Mouse (Mus musculus): ENCODE measurements at regions not wholly inside any gene's neighbourhood (a gene's known extent, or its start where the extent isn't known, plus 50 kb on each side); places are given as distances from the start of the nearest gene placed in this dataset.
"Not testable (repeated sequence)": the region's sequence is repeated elsewhere in the genome, so short reads cannot be mapped to it uniquely, and the experiment has no call there.

GRCm38 (mm10) chr7:61615156-61615555, 731.2 kb upstream of the Ndn start:
- Histone ChIP-seq H3K27ac (replicated peaks; ENCODE audit: low read depth, low read length) (no peak overlapping the region), H3K27me3 (ENCODE audit: control insufficient read depth, insufficient read depth, low read length) (no peaks in the 10 kb centered on the region), H3K4me1 (ENCODE audit: control insufficient read depth, insufficient read depth, low read length) (no peaks in the 10 kb centered on the region), H3K4me2 (ENCODE audit: low read depth, severe bottlenecking) (no peak overlapping the region), H3K4me3 (ENCODE audit: low read depth, low read length) (no peak overlapping the region), H3K36me3 (ENCODE audit: control insufficient read depth, insufficient read depth, low read length) (no peaks in the 10 kb centered on the region), H3K9ac (ENCODE audit: low read length) (no peak overlapping the region), H3K9me3 (ENCODE audit: control insufficient read depth, low read length) (no peaks in the 10 kb centered on the region)
- no peak for DNase-seq (ENCODE audit: low spot score)
- no peak for ATAC-seq (ENCODE audit: insufficient number of reproducible peaks, low FRiP score, low TSS enrichment, low read depth)

GRCm38 (mm10) chr7:61644893-61645545, 701.4 kb upstream of the Ndn start:
- Histone ChIP-seq H3K4me2 (ENCODE audit: low read depth, severe bottlenecking) (no peak overlapping the region), H3K4me1 (ENCODE audit: control insufficient read depth, insufficient read depth, low read length) (no peaks in the 10 kb centered on the region), H3K9ac (ENCODE audit: low read length) (no peak overlapping the region), H3K36me3 (ENCODE audit: control insufficient read depth, insufficient read depth, low read length) (no peaks in the 10 kb centered on the region), H3K9me3 (ENCODE audit: control insufficient read depth, low read length) (no peaks in the 10 kb centered on the region; the same call in 1 of the 2 replicates), H3K27ac (replicated peaks; ENCODE audit: low read depth, low read length) (no peak overlapping the region), H3K4me3 (ENCODE audit: low read depth, low read length) (no peak overlapping the region), H3K27me3 (ENCODE audit: control insufficient read depth, insufficient read depth, low read length) (no peaks in the 10 kb centered on the region)
- DNase-seq (ENCODE audit: low spot score), result no peak
- no peak for ATAC-seq (ENCODE audit: insufficient number of reproducible peaks, low FRiP score, low TSS enrichment, low read depth)
- 81% methylated on average over 4 of the region's 4 CpGs for whole genome bisulfite sequencing

DNA sequence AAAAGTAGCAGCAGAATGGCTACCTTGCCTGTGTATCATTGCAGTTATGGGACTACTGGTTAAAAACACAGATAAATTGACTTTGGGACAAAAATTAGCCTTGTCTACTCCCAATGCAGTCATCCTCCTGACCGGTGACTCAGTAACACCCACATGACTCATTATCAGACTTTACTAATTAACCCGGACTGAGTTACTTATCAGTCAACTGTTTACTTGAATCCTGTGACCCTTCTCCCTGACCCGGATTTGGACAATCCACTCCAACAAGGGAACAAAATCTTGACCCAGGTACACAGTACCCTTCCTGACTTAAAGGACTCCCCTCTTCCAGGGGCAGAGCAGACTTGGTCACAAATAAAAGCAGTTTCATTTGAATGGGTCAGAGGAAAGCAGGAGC, 688.3 kb upstream of the Ndn start:
- DNase-seq (ENCODE audit: low spot score), result no peak
- Histone ChIP-seq H3K9me3 (ENCODE audit: control insufficient read depth, low read length) (peaks cover 5% of the 10 kb centered on the region; the same call in 1 of the 2 replicates), H3K4me3 (ENCODE audit: low read depth, low read length) (no peak overlapping the region), H3K4me1 (ENCODE audit: control insufficient read depth, insufficient read depth, low read length) (no peaks in the 10 kb centered on the region), H3K36me3 (ENCODE audit: control insufficient read depth, insufficient read depth, low read length) (no peaks in the 10 kb centered on the region), H3K27ac (replicated peaks; ENCODE audit: low read depth, low read length) (no peak overlapping the region), H3K9ac (ENCODE audit: low read length) (no peak overlapping the region), H3K27me3 (ENCODE audit: control insufficient read depth, insufficient read depth, low read length) (no peaks in the 10 kb centered on the region), H3K4me2 (ENCODE audit: low read depth, severe bottlenecking) (no peak overlapping the region)
- ATAC-seq (ENCODE audit: insufficient number of reproducible peaks, low FRiP score, low TSS enrichment, low read depth), result no peak
- 92% methylated on average over 3 of the region's 3 CpGs for WGBS

- Histone ChIP-seq H3K27ac (replicated peaks; ENCODE audit: low read depth, low read length) (no peak overlapping the region), H3K4me1 (ENCODE audit: control insufficient read depth, insufficient read depth, low read length) (no peaks in the 10 kb centered on the region), H3K4me3 (ENCODE audit: low read depth, low read length) (no peak overlapping the region), H3K27me3 (ENCODE audit: control insufficient read depth, insufficient read depth, low read length) (no peaks in the 10 kb centered on the region), H3K4me2 (ENCODE audit: low read depth, severe bottlenecking) (no peak overlapping the region), H3K36me3 (ENCODE audit: control insufficient read depth, insufficient read depth, low read length) (no peaks in the 10 kb centered on the region), H3K9ac (ENCODE audit: low read length) (no peak overlapping the region), H3K9me3 (ENCODE audit: control insufficient read depth, low read length) (no peaks in the 10 kb centered on the region)
- no peak for ATAC-seq (ENCODE audit: insufficient number of reproducible peaks, low FRiP score, low TSS enrichment, low read depth)
- 78% methylated on average over 1 of the region's 1 CpGs for WGBS
- DNase-seq (ENCODE audit: low spot score), result no peak
These were observed 663.3 kb upstream of the Ndn start for GRCm38 (mm10) chr7:61683080-61683479.

GRCm38 (mm10) chr7:61685052-61685655, 661.2 kb upstream of the Ndn start:
- H3K4me2 ChIP-seq (ENCODE audit: low read depth, severe bottlenecking), result no peak overlapping the region
- no peaks in the 10 kb centered on the region for H3K9me3 ChIP-seq (ENCODE audit: control insufficient read depth, low read length)
- 57% methylated on average over 5 of the region's 5 CpGs for WGBS
- no peak overlapping the region for H3K4me3 ChIP-seq (ENCODE audit: low read depth, low read length)
- no peaks in the 10 kb centered on the region for H3K27me3 ChIP-seq (ENCODE audit: control insufficient read depth, insufficient read depth, low read length)
- H3K4me1 ChIP-seq (ENCODE audit: control insufficient read depth, insufficient read depth, low read length), result no peaks in the 10 kb centered on the region
- H3K36me3 ChIP-seq (ENCODE audit: control insufficient read depth, insufficient read depth, low read length), result no peaks in the 10 kb centered on the region
- no peak overlapping the region for H3K27ac ChIP-seq (replicated peaks; ENCODE audit: low read depth, low read length)
- no peak overlapping the region for H3K9ac ChIP-seq (ENCODE audit: low read length)
- no peak for DNase-seq (ENCODE audit: low spot score)
- ATAC-seq (ENCODE audit: insufficient number of reproducible peaks, low FRiP score, low TSS enrichment, low read depth), result no peak

DNA sequence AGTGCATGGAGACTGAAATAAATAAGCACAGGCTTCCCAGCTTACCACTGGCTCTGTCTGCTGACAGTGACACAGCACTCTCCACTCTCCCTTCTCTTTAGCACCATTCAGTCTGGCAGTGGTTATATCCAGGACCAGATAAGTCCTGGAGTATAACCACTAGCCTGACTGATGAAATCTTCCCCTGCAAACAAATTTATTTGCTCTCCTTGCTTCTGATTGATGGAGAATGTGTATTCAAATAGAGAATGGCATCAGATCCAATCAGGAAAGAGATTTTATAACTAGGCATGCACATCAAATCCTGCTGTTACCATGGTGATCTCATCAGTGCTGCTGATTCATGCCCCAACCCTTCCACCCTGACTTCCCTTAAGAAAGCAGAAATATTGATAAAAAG, 620.2 kb upstream of the Ndn start:
- Histone ChIP-seq H3K4me1 (ENCODE audit: control insufficient read depth, insufficient read depth, low read length) (no peaks in the 10 kb centered on the region), H3K27me3 (ENCODE audit: control insufficient read depth, insufficient read depth, low read length) (no peaks in the 10 kb centered on the region), H3K9ac (ENCODE audit: low read length) (no peak overlapping the region), H3K9me3 (ENCODE audit: control insufficient read depth, low read length) (no peaks in the 10 kb centered on the region; the same call in 1 of the 2 replicates), H3K36me3 (ENCODE audit: control insufficient read depth, insufficient read depth, low read length) (no peaks in the 10 kb centered on the region), H3K4me3 (ENCODE audit: low read depth, low read length) (no peak overlapping the region), H3K4me2 (ENCODE audit: low read depth, severe bottlenecking) (no peak overlapping the region), H3K27ac (replicated peaks; ENCODE audit: low read depth, low read length) (no peak overlapping the region)
- DNase-seq (ENCODE audit: low spot score) (no peak), ATAC-seq (ENCODE audit: insufficient number of reproducible peaks, low FRiP score, low TSS enrichment, low read depth) (no peak)

DNA sequence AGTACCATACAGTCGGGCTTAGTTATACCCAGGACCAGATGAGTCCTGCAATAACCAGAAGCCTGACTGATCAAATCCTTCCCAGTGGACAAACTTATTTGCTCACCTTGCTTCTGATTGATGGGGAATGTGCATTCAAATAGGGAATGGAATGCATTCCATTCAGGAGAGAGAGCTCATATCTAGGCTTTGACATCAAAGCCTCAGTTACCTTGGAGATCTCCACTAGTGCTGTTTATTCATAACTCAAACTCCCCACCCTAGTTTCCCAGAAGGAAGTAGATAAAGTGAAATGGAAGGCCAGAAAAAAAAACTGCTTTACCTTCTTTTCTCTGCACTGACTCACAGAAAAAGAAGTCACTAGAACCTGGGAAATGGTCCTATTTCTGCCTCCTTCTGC, 608.9 kb upstream of the Ndn start:
- no peak overlapping the region for H3K9ac ChIP-seq (ENCODE audit: low read length)
- 77% methylated on average over 1 of the region's 1 CpGs for WGBS
- H3K36me3 ChIP-seq (ENCODE audit: control insufficient read depth, insufficient read depth, low read length), result no peaks in the 10 kb centered on the region
- no peaks in the 10 kb centered on the region for H3K4me1 ChIP-seq (ENCODE audit: control insufficient read depth, insufficient read depth, low read length)
- H3K27ac ChIP-seq (replicated peaks; ENCODE audit: low read depth, low read length), result no peak overlapping the region
- H3K4me2 ChIP-seq (ENCODE audit: low read depth, severe bottlenecking), result no peak overlapping the region
- DNase-seq (ENCODE audit: low spot score) (no peak), ATAC-seq (ENCODE audit: insufficient number of reproducible peaks, low FRiP score, low TSS enrichment, low read depth) (no peak)
- H3K27me3 ChIP-seq (ENCODE audit: control insufficient read depth, insufficient read depth, low read length), result no peaks in the 10 kb centered on the region
- no peaks in the 10 kb centered on the region; the same call in 1 of the 2 replicates for H3K9me3 ChIP-seq (ENCODE audit: control insufficient read depth, low read length)
- H3K4me3 ChIP-seq (ENCODE audit: low read depth, low read length), result no peak overlapping the region

DNA sequence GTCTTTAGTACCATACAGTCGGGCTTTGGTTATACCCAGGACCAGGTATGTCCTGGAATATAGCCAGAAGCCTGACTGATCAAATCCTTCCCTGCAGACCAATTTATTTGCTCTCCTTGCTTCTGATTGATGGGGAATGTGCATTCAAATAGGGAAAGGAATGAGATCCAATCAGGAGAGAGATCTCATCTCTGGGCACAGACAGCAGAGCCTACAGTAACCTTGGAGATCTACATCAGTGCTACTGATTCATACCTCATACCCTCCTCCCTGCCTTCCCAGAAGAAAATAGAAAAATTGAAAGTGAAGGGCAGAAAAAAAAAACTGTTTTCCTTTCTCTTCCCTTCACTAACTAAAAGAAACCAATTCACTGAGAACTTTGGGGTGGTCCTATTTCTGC, 607.0 kb upstream of the Ndn start:
- not testable (repeated sequence) for H3K27ac ChIP-seq (replicated peaks; ENCODE audit: low read depth, low read length); H3K4me2 ChIP-seq (ENCODE audit: low read depth, severe bottlenecking); ATAC-seq (ENCODE audit: insufficient number of reproducible peaks, low FRiP score, low TSS enrichment, low read depth); H3K27me3 ChIP-seq (ENCODE audit: control insufficient read depth, insufficient read depth, low read length); H3K4me1 ChIP-seq (ENCODE audit: control insufficient read depth, insufficient read depth, low read length); H3K36me3 ChIP-seq (ENCODE audit: control insufficient read depth, insufficient read depth, low read length); DNase-seq (ENCODE audit: low spot score); H3K9me3 ChIP-seq (ENCODE audit: control insufficient read depth, low read length); H3K9ac ChIP-seq (ENCODE audit: low read length); H3K4me3 ChIP-seq (ENCODE audit: low read depth, low read length)
- no CpG with 5 or more reads among the region's 1 CpGs for WGBS

- H3K27me3 ChIP-seq (ENCODE audit: control insufficient read depth, insufficient read depth, low read length), result no peaks in the 10 kb centered on the region
- H3K4me1 ChIP-seq (ENCODE audit: control insufficient read depth, insufficient read depth, low read length), result no peaks in the 10 kb centered on the region
- H3K36me3 ChIP-seq (ENCODE audit: control insufficient read depth, insufficient read depth, low read length), result no peaks in the 10 kb centered on the region
- no peaks in the 10 kb centered on the region for H3K9me3 ChIP-seq (ENCODE audit: control insufficient read depth, low read length)
- DNase-seq (ENCODE audit: low spot score), result no peak
- ATAC-seq (ENCODE audit: insufficient number of reproducible peaks, low FRiP score, low TSS enrichment, low read depth), result no peak
- no peak overlapping the region for H3K9ac ChIP-seq (ENCODE audit: low read length)
- no peak overlapping the region for H3K4me3 ChIP-seq (ENCODE audit: low read depth, low read length)
- no peak overlapping the region for H3K4me2 ChIP-seq (ENCODE audit: low read depth, severe bottlenecking)
- H3K27ac ChIP-seq (replicated peaks; ENCODE audit: low read depth, low read length), result no peak overlapping the region
These were observed 576.5 kb upstream of the Ndn start for GRCm38 (mm10) chr7:61769826-61770225.
